Mouse (Mus musculus) lung, embryonic 15.5 days (tissue): ENCODE measurements around the gene Olfr543. TPM values are rescaled to one million over a fixed set of nuclear protein-coding genes. Genes with fewer than 3 reads are reported as not detected.
"Not testable (repeated sequence)": the region's sequence is repeated elsewhere in the genome, so short reads cannot be mapped to it uniquely, and the experiment has no call there.

Experiments
- ATAC-seq: fragments of 200-750 bp; cut with Nextera tagmentation; 2 replicates; pipeline ENCODE4 v1.8.0; 2017; ENCODE audit warnings: moderate number of reproducible peaks, borderline replicate concordance; ENCODE audit not compliant: low FRiP score, low TSS enrichment; ENCODE audit errors: extremely low read depth
- H3K27ac ChIP-seq: fragments of 300-500 bp; sonication (generic); 2 replicates; pipeline ENCODE4 v1.5.1; 2015; ENCODE audit warnings: moderate library complexity, mild to moderate bottlenecking, inconsistent platforms
- H3K27me3 ChIP-seq: fragments of 300-500 bp; sonication (generic); 2 replicates; pipeline ENCODE4 v1.6.1; 2015; ENCODE audit warnings: inconsistent platforms
- H3K36me3 ChIP-seq: fragments of 300-500 bp; sonication (generic); 2 replicates; pipeline ENCODE4 v1.6.1; 2015; ENCODE audit warnings: inconsistent platforms
- H3K4me1 ChIP-seq: fragments of 300-500 bp; sonication (generic); 2 replicates; pipeline ENCODE4 v1.6.1; 2015; ENCODE audit warnings: inconsistent platforms
- H3K4me2 ChIP-seq: fragments of 300-500 bp; sonication (generic); 2 replicates; pipeline ENCODE4 v1.6.1; 2015; ENCODE audit warnings: inconsistent platforms, mild to moderate bottlenecking, moderate library complexity
- H3K4me3 ChIP-seq: fragments of 300-500 bp; sonication (generic); 2 replicates; pipeline ENCODE4 v1.5.1; 2015; ENCODE audit warnings: mild to moderate bottlenecking, inconsistent platforms
- H3K9ac ChIP-seq: fragments of 300-500 bp; sonication (generic); 2 replicates; pipeline ENCODE4 v1.6.1; 2015; ENCODE audit warnings: inconsistent platforms
- H3K9me3 ChIP-seq: fragments of 300-500 bp; sonication (generic); 2 replicates; pipeline ENCODE4 v1.6.1; 2016; ENCODE audit warnings: inconsistent platforms
- WGBS: fragments of 180-500 bp; shearing (Covaris S2); methylation state at CpG from one replicate; pipeline ENCODE4 v1.1.7; 2015; 5-methylcytosine and 5-hydroxymethylcytosine counted together
- polyA plus RNA-seq: library from polyadenylated mRNA; unstranded; fragments of >200 nt; fragmentation: Nextera tagmentation; extraction: Ambion mirVana; gene quantifications from 2 replicates; pipeline ENCODE4 v1.2.1, GENCODE M21; 2015

Olfr543 gene
- polyA plus RNA-seq, 1 experiment from 2014 or later, result 0.17 TPM

DNA sequence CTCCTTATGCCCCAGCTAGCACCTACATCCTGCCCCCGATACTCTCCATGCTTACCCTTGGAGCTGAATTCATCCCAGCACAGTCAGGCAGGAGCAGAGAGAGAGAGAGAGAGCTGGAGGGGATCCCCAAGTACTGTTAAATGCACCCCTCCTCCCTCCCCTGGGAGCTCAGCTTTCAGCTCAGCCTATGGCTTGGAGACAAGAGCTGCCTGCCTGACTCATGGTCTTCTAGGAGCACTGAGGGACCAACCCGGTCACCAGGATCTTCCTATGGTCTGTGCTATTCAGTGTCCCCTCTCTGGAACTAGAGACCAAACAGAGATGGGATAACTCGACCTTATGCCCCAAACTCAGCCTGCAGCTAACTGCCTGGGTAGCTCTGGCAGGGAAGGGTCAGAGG, 18.0 kb upstream of the Olfr543 start, which contains the start of gene Olfr545:
Gene Olfr545, minus strand, starts transcription at position 101 of the 400 bp plus-strand sequence.
- Histone ChIP-seq H3K4me1 (no peaks in the 10 kb centered on the region), H3K36me3 (no peaks in the 10 kb centered on the region), H3K4me2 (no peak within 1 kb of the TSS), H3K27me3 (no peaks in the 10 kb centered on the region), H3K27ac (no peak within 1 kb of the TSS), H3K4me3 (no peak within 1 kb of the TSS), H3K9me3 (no peaks in the 10 kb centered on the region), H3K9ac (no peak within 1 kb of the TSS)
- ATAC-seq, result no peak
- 65% methylated on average over 3 of the region's 3 CpGs for WGBS

DNA sequence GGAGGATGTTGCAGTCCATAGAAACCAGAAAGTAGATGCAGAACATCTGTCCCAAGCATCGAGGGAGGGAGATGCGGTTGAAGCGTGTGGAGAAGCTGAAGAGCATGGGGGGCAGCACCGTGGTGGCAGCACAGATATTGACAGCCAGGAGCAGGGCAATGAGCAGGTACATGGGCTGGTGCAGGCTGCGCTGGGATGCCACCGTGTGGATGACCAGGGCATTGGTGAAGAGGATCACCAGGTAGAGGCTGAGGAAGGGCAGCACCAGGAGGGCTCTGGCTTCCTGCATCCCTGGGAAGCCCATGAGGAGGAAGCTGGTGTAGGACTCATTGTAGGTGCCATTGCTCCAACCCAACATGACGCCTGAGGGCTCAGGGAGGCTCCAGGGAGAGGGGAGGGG, 12.9 kb upstream of the Olfr543 start:
- not testable (repeated sequence) for H3K4me1 ChIP-seq, ATAC-seq
- WGBS, result 42% methylated on average over 7 of the region's 7 CpGs

DNA sequence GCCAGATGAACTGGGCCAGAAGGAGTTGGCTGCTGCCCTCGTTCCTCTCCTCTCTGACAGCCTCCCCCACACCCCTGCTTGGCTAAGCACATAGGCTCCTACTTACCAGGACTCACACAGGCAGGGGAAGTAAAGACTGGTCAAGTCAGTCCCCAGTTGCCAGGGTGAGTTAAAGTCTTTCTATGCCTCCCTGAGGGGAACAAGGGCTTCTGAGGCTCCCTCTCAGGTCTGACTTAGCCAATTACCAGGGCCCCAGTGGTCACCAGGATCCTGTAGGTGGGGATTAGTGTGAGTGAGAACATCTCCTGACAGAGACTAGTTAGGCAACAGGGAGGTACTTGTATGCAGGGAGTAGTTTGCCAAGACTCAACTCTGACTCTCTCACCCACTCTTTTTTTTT, 6.7 kb upstream of the Olfr543 start, which contains the start of gene Olfr544:
Gene Olfr544, minus strand, starts transcription at position 153 of the 400 bp plus-strand sequence.
- Histone ChIP-seq H3K9me3 (no peaks in the 10 kb centered on the region), H3K27ac (no peak within 1 kb of the TSS), H3K27me3 (no peaks in the 10 kb centered on the region), H3K36me3 (no peaks in the 10 kb centered on the region), H3K4me3 (no peak within 1 kb of the TSS), H3K9ac (no peak within 1 kb of the TSS), H3K4me1 (no peaks in the 10 kb centered on the region), H3K4me2 (no peak within 1 kb of the TSS)
- ATAC-seq, result no peak
- 37% methylated on average over 1 of the region's 1 CpGs for WGBS

More for the DNA sequence above, 12.9 kb upstream of the Olfr543 start:
- H3K27ac ChIP-seq, H3K4me2 ChIP-seq, H3K36me3 ChIP-seq, H3K27me3 ChIP-seq, H3K9ac ChIP-seq, H3K9me3 ChIP-seq, H3K4me3 ChIP-seq: not testable (repeated sequence)

DNA sequence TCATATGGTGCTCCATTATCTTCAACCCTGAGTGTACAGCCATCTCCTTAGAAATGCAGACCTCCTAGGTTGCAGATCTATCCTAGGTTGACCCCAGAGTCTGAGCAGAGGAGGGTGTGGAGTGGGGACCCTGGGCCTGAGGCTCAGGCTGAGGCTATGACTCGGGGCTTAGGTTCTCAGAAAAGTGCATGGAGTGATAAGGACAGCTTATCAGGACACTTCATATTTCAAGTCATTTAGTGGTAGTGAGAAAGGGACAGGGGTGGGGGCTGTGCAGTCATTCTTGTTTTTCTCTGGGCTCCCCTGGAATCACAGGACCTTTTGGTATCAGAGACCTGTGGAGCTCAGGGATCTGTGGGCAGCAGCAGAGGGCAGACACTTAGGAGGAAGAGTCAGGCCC, 4.6 kb upstream of the Olfr543 start:
- Histone ChIP-seq H3K4me2 (no peak overlapping the region), H3K27ac (no peak overlapping the region), H3K4me3 (no peak overlapping the region), H3K9me3 (no peaks in the 10 kb centered on the region), H3K9ac (no peak overlapping the region), H3K36me3 (no peaks in the 10 kb centered on the region), H3K4me1 (peaks cover 5% of the 10 kb centered on the region; the same call in 1 of the 2 replicates), H3K27me3 (no peaks in the 10 kb centered on the region)
- 14% methylated on average over 1 of the region's 1 CpGs for WGBS
- ATAC-seq, result no peak

DNA sequence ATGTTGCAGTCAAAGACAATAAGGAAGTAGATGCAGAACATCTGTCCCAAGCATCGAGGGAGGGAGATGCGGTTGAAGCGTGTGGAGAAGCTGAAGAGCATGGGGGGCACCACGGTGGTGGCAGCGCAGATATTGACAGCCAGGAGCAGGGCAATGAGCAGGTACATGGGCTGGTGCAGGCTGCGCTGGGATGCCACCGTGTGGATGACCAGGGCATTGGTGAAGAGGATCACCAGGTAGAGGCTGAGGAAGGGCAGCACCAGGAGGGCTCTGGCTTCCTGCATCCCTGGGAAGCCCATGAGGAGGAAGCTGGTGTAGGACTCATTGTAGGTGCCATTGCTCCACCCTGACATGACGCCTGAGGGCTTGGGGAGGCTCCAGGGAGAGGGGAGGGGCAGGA, 3.3 kb upstream of the Olfr543 start:
- not testable (repeated sequence) for H3K9me3 ChIP-seq, ATAC-seq, H3K27ac ChIP-seq, H3K9ac ChIP-seq, H3K4me2 ChIP-seq, H3K36me3 ChIP-seq, H3K27me3 ChIP-seq, H3K4me3 ChIP-seq
- H3K4me1 ChIP-seq, result peaks cover 18% of the 10 kb centered on the region
- WGBS, result 55% methylated on average over 8 of the region's 8 CpGs

DNA sequence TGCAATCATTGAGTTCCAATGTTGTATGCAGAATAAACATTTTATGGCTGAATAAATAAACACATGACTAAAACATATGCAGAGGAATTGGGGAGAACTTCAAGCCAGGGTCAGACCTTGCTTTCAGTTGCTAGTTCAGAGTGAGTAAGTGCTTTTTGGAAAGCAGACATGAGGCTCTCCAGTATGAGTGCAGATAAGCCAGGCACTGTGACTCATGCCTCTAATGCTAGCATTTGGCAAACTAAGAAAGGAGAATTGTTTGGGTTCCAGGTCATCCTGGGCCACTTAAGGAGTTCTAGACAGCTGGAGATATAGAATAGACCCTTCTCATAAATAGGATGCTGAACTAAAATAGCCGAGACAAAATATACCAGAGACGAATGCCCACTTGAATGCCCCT, 2.2 kb upstream of the Olfr543 start:
- Histone ChIP-seq H3K4me1 (peaks cover 25% of the 10 kb centered on the region), H3K36me3 (no peaks in the 10 kb centered on the region), H3K4me3 (no peak overlapping the region), H3K9ac (no peak overlapping the region), H3K27ac (no peak overlapping the region), H3K9me3 (no peaks in the 10 kb centered on the region), H3K4me2 (no peak overlapping the region), H3K27me3 (no peaks in the 10 kb centered on the region)
- WGBS, result 71% methylated on average over 2 of the region's 2 CpGs
- no peak for ATAC-seq

DNA sequence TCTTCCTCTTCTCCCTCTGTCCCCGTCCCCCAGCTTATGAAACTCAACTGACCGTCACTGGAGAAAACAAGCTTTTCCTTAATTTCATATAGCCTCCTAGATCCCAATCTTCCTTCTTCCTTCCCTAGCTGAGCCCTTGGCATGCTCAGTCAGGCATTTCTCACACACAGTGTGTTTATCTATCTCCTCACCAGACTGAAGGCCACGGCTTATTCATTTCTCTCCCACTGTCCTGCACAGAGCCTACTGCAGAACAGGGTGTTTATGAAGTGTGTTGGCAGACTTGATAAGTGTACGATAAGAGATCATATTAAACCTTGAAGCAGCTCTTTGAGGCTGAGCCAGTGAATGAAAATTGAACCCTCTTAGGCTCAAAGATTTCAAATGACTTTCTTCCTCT, 658 bp downstream of the Olfr543 start:
- no peaks in the 10 kb centered on the region for H3K27me3 ChIP-seq
- H3K36me3 ChIP-seq, result 0 out of 2 replicates have a peak, but pooled peaks cover 3% of the 10 kb centered on the region
- H3K27ac ChIP-seq, result no peak overlapping the region
- H3K9me3 ChIP-seq, result no peaks in the 10 kb centered on the region
- 32% methylated on average over 4 of the region's 4 CpGs for WGBS
- H3K4me1 ChIP-seq, result peaks cover 25% of the 10 kb centered on the region
- no peak overlapping the region for H3K9ac ChIP-seq
- no peak overlapping the region for H3K4me2 ChIP-seq
- ATAC-seq, result no peak
- no peak overlapping the region for H3K4me3 ChIP-seq

DNA sequence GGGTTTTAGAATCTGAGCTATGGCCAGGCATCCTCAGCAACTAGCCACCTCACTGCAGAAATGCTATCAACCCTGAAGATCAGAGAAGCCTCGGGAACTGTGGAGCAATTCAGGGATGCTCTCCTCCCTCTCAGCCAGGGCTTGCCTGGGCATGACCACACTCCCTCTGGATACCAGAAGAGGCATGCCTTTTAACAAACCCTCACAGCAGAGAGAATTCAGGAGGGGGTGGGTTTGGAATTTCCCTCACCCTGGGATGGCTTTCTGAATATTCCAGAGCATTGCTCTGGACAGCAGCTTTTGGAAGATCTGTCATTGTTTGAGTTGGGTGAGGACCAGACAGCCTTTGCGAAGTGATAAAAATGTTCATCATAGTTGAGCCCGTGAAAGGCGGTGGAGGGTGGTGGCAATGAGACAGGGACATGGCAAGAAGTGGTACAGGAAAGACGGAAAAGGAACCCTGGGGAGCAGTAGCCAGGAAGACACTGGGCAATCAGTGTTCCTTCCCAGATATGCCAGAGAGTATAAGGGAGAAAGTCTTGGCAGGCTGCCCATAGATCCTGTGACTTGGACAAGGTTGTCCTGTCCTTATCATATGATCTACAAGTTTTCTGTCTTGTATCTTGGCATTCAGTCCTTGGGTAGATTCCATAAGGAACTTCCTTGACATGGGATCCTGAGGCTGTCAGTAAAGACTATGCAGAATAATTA, 2.0 kb downstream of the Olfr543 start:
- H3K27ac ChIP-seq, result no peak overlapping the region
- peak; percentile 28; the same call in 1 of the 2 replicates for ATAC-seq

DNA sequence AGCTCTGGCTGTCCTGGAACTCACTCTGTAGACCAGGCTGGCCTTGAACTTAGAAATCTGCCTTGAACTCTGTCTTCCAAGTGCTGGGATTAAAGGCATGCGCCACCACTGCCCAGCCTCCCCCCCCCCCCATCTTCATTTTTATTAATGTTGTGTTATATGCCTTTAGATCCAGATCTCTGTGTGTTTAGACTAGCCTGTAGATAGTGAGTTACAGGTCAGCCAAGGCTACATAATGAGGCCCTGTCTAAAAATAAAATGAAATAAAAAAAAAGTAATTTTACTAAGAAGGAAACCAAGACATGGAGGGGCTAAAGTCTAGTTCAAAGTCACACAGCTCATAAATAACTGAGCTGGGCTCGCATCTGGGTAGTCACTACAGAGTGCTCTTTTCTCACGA, 2.6 kb downstream of the Olfr543 start:
- peak; percentile 50 for ATAC-seq
- H3K4me2 ChIP-seq, result no peak overlapping the region
- no peaks in the 10 kb centered on the region for H3K9me3 ChIP-seq
- no peak overlapping the region for H3K4me3 ChIP-seq
- H3K36me3 ChIP-seq, result 0 out of 2 replicates have a peak, but pooled peaks cover 3% of the 10 kb centered on the region
- 41% methylated on average over 3 of the region's 3 CpGs for WGBS
- H3K4me1 ChIP-seq, result peaks cover 25% of the 10 kb centered on the region
- no peak overlapping the region for H3K9ac ChIP-seq
- H3K27ac ChIP-seq, result no peak overlapping the region
- H3K27me3 ChIP-seq, result no peaks in the 10 kb centered on the region

More for the DNA sequence above, 2.0 kb downstream of the Olfr543 start:
- H3K4me1 ChIP-seq, result peaks cover 25% of the 10 kb centered on the region
- no peak overlapping the region for H3K4me3 ChIP-seq
- H3K9ac ChIP-seq, result no peak overlapping the region
- H3K9me3 ChIP-seq, result no peaks in the 10 kb centered on the region
- no peak overlapping the region for H3K4me2 ChIP-seq
- H3K27me3 ChIP-seq, result no peaks in the 10 kb centered on the region
- H3K36me3 ChIP-seq, result 0 out of 2 replicates have a peak, but pooled peaks cover 3% of the 10 kb centered on the region
- WGBS, result 39% methylated on average over 5 of the region's 5 CpGs

DNA sequence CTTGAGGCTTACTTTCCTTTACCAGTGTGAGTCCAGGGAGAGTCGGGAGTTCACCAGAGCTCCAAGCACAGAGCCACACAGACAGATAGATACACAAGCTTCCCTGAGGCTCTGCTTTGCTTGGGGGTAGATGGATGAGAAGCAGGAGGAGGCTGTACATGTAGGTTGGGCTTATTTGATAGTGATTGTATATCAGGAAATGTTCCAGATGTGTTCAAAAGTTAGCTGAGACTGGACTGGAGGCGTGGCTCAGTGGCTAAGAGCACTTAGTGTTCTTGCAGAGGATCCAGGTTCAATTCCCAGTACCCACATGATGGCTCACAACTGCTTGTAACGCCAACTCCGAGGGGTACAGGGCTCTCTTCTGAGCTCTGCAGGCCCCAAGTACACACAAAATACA, 3.1 kb downstream of the Olfr543 start:
- no peak for ATAC-seq
- WGBS, result 80% methylated on average over 4 of the region's 4 CpGs
- Histone ChIP-seq H3K9me3 (no peaks in the 10 kb centered on the region), H3K4me1 (peaks cover 25% of the 10 kb centered on the region), H3K4me3 (no peak overlapping the region), H3K27me3 (no peaks in the 10 kb centered on the region), H3K36me3 (0 out of 2 replicates have a peak, but pooled peaks cover 3% of the 10 kb centered on the region), H3K27ac (no peak overlapping the region), H3K9ac (no peak overlapping the region), H3K4me2 (no peak overlapping the region)

DNA sequence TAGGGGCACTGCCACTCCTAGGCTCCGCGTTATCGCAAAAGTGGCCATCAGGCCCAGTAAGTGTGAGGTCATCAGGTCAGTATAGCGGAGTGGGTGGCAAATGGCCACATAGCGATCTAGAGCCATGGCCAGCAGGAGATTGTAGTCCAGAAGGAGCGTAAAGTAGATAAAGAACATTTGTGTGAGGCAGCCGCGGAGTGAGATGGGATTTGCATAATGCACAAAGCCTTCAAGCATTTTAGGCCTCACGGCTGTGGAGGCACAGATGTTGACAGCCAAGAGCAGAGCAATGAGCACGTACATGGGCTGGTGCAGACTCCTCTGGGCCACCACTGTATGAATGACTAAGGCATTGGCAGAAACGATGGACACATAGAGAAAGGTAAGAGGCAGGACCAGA, 4.1 kb downstream of the Olfr543 start:
- Histone ChIP-seq H3K27me3 (no peaks in the 10 kb centered on the region), H3K27ac (no peak overlapping the region), H3K4me3 (no peak overlapping the region), H3K9ac (no peak overlapping the region), H3K4me1 (peaks cover 25% of the 10 kb centered on the region), H3K36me3 (0 out of 2 replicates have a peak, but pooled peaks cover 3% of the 10 kb centered on the region), H3K9me3 (no peaks in the 10 kb centered on the region), H3K4me2 (no peak overlapping the region)
- 81% methylated on average over 11 of the region's 11 CpGs for WGBS
- ATAC-seq, result no peak

DNA sequence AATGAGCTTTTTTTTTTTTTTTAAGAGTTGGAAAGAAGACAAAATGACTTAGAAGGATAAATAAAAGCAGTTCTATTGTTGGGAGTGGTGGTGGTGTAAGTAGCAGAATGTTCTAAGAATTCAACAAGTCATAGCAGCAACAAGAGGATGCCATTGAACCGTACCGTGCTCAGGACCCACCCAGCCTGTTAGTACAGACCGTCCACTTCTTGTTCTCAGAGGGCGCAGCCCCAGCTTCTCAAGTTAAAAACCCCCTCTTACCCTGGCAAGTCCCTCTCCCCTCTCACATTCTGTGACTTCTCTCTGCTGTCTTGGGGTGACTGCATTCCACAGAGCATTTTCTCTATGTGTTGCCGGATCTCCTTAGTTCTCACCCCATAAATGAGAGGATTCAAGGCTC, 4.9 kb downstream of the Olfr543 start:
- Histone ChIP-seq H3K9me3 (no peaks in the 10 kb centered on the region), H3K27me3 (no peaks in the 10 kb centered on the region), H3K36me3 (0 out of 2 replicates have a peak, but pooled peaks cover 3% of the 10 kb centered on the region), H3K27ac (no peak overlapping the region), H3K4me2 (no peak overlapping the region), H3K4me1 (peaks cover 25% of the 10 kb centered on the region), H3K9ac (no peak overlapping the region), H3K4me3 (no peak overlapping the region)
- no peak for ATAC-seq
- WGBS, result 89% methylated on average over 5 of the region's 5 CpGs
